Mouse (Mus musculus) ES-E14 (cell line): ENCODE measurements at regions not wholly inside any gene's neighbourhood (a gene's known extent, or its start where the extent isn't known, plus 50 kb on each side); places are given as distances from the start of the nearest gene placed in this dataset.

Experiments used
- DNase-seq: peaks from one replicate; pipeline ENCODE4 v3.0.0-alpha.2; 2013; ENCODE audit warnings: low read depth, low spot score
- H3K27ac ChIP-seq: 2 replicates; pipeline ENCODE4 v1.5.1; 2012; ENCODE audit warnings: low read depth, mild to moderate bottlenecking, low read length, moderate library complexity, mixed read lengths; ENCODE audit not compliant: poor library complexity, insufficient read depth, severe bottlenecking
- H3K36me3 ChIP-seq: 2 replicates; pipeline ENCODE4 v1.6.1; 2012; ENCODE audit warnings: mild to moderate bottlenecking, low read length, moderate library complexity, mixed read lengths; ENCODE audit not compliant: control insufficient read depth, poor library complexity, insufficient read depth, severe bottlenecking
- H3K4me1 ChIP-seq, 2 experiments: fragments of 150-350 bp in 1 of 2; sonication (generic) in 1 of 2; 2 replicates each; pipeline ENCODE4 v1.6.1; 2012; ENCODE audit warnings: low read length in 2 of 2, mild to moderate bottlenecking in 1 of 2, mixed read lengths in 1 of 2; ENCODE audit not compliant: control insufficient read depth in 2 of 2, insufficient read depth in 2 of 2, poor library complexity in 1 of 2
- H3K4me3 ChIP-seq, 2 experiments: fragments of 150-350 bp in 1 of 2; sonication (generic) in 1 of 2; 2 replicates each; pipeline ENCODE4 v1.5.1; 2012; ENCODE audit warnings: low read length in 2 of 2, low read depth in 1 of 2, mild to moderate bottlenecking in 1 of 2, mixed read lengths in 1 of 2; ENCODE audit not compliant: insufficient read depth in 1 of 2, poor library complexity in 1 of 2, severe bottlenecking in 1 of 2
- H3K9ac ChIP-seq: 2 replicates; pipeline ENCODE4 v1.6.1; 2012; ENCODE audit warnings: low read depth, mild to moderate bottlenecking, low read length, mixed read lengths; ENCODE audit not compliant: poor library complexity, insufficient read depth, severe bottlenecking
- H3K9me3 ChIP-seq: fragments of 150-350 bp; sonication (generic); 2 replicates; pipeline ENCODE4 v1.6.1; 2012; ENCODE audit warnings: low read depth, mild to moderate bottlenecking, low read length; ENCODE audit not compliant: control insufficient read depth, insufficient read depth
- CHD2 ChIP-seq: IDR thresholded peaks from 2 replicates; pipeline ENCODE4 v1.6.1; 2014; ENCODE audit warnings: mild to moderate bottlenecking, low read depth, low read length, inconsistent platforms
- HCFC1 ChIP-seq: IDR thresholded peaks from 2 replicates; pipeline ENCODE4 v1.6.1; 2012; ENCODE audit warnings: low read length, inconsistent platforms, borderline replicate concordance; ENCODE audit not compliant: insufficient read depth
- MAFK ChIP-seq: IDR thresholded peaks from 2 replicates; pipeline ENCODE4 v1.6.1; 2014; ENCODE audit warnings: mild to moderate bottlenecking, low read depth, low read length, inconsistent platforms; ENCODE audit not compliant: insufficient read depth
- ZC3H11A ChIP-seq: IDR thresholded peaks from 2 replicates; pipeline ENCODE4 v1.6.1; 2012; ENCODE audit warnings: low read depth, mild to moderate bottlenecking, inconsistent platforms, low read length, borderline replicate concordance
- ZNF384 ChIP-seq: IDR thresholded peaks from 2 replicates; pipeline ENCODE4 v1.6.1; 2012; ENCODE audit warnings: low read depth, low read length, inconsistent platforms
- in situ Hi-C, 2 experiments: fragments of 600-800 bp; cut with MboI; formaldehyde crosslinking; loops; one replicate each; pipeline ENCODE4 v1.15.1; 2025; ENCODE audit warnings: low sequenced_read_pairs in 2 of 2, inconsistent platforms in 1 of 2; ENCODE audit not compliant: unreplicated experiment in 2 of 2

- in situ Hi-C loops, result no loop called here
- no peak overlapping the region for H3K9ac ChIP-seq
- no peaks in the 10 kb centered on the region for H3K36me3 ChIP-seq
- H3K9me3 ChIP-seq, result no peaks in the 10 kb centered on the region
- no peaks in the 10 kb centered on the region for H3K4me1 ChIP-seq
- TF ChIP-seq CHD2, result no peak
- no peak for TF ChIP-seq MAFK
- no peak for TF ChIP-seq HCFC1
- H3K27ac ChIP-seq, result no peak overlapping the region
- no peak overlapping the region for H3K4me3 ChIP-seq
- DNase-seq, result no peak
These were observed 281.0 kb upstream of the 4931429L15Rik start for GRCm38 (mm10) chr9:46600803-46601202.

DNA sequence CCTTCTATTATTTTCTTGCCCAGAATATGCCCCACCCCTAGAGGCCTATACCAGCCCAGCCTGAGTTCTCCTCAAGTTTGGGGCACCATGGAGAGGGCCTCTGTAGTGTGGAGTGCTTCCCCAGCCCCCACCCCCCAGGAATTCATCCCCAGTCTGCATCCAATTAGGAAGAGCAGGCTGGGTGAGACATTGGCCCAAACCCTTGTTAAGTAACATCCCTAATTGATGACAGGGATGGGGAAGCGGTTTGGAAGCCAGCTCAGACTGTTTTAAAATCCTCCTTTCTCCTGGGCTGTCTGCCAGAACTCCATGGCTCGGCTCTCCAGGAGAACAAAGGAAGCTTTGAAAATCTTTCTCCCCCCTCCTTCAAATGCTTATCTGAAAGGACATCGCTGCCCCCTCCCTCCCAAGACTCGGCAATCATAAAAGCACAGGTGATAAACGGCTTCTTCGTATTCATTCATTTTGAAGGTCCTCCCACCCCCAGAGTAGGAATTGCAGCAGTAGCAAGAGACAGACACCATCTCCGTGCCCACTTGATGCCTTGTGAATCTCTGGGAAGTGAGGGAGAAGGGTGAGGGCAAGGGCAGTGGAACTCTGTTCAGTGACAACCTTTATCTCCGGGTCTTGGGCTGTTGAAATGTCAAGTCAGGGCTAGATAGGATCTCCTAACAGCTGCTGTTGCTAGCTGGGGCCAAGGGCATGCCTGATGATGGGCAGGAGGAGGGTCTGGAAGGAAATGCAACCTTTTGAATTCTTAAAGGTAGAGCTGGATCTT lies 280.3 kb upstream of the 4931429L15Rik start:
- no peak for DNase-seq
- H3K4me1 ChIP-seq, result no peaks in the 10 kb centered on the region
- no peaks in the 10 kb centered on the region for H3K9me3 ChIP-seq
- in situ Hi-C loops, result no loop called here
- no peak overlapping the region for H3K4me3 ChIP-seq
- H3K36me3 ChIP-seq, result no peaks in the 10 kb centered on the region
- H3K9ac ChIP-seq, result no peak overlapping the region
- TF ChIP-seq ZC3H11A (no peak), ZNF384 (no peak)
- H3K27ac ChIP-seq, result no peak overlapping the region

DNA sequence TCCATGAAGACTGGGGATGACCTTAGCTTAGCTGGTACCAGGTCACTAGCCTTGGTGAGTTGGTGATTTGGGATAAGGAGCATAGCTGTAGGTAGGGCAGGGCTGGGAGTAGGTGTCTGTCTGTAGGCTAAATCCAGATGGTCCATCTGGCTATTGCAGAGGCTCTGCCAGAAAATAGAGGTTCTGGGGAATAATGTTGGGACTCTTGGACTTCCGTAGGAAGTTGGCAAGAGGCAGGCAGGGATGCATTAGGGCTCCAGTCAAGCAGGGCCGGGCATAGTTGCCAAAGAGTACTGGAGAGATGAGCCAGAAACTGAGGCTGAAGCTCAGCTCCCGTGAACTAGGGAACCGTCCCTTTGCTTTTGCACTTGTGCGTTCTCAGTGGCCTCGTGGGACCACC lies 278.7 kb upstream of the 4931429L15Rik start:
- H3K9ac ChIP-seq, result no peak overlapping the region
- in situ Hi-C loops, result no loop called here
- H3K4me1 ChIP-seq, result no peaks in the 10 kb centered on the region
- TF ChIP-seq ZNF384, result no peak
- TF ChIP-seq HCFC1, result no peak
- DNase-seq, result no peak
- no peak overlapping the region for H3K4me3 ChIP-seq
- H3K27ac ChIP-seq, result no peak overlapping the region
- H3K9me3 ChIP-seq, result no peaks in the 10 kb centered on the region
- H3K36me3 ChIP-seq, result no peaks in the 10 kb centered on the region

DNA sequence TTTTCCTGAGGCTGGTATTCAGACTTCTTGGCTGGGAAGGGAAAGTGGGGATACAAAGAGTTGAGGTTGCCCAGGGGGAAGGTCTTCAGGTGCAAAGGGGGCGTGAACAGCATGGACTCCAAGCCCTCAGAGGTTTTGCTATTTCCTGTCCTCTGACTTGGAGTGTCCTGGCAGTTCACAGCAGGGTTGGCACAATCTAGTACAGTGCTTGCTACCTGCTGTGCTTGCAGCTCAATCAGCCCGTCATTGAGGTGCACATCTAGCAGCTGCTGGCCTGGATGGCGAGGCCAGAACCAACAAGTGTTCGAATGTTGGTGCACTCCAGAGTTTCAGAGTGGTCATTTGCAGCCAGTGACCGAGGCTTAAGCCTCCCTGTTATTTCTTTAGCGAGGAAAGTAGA lies 273.7 kb upstream of the 4931429L15Rik start:
- no peak for DNase-seq
- no peaks in the 10 kb centered on the region for H3K4me1 ChIP-seq
- H3K4me3 ChIP-seq, result no peak overlapping the region
- H3K27ac ChIP-seq, result no peak overlapping the region
- H3K9ac ChIP-seq, result no peak overlapping the region
- TF ChIP-seq HCFC1, result no peak
- TF ChIP-seq MAFK, result no peak
- no peak for TF ChIP-seq ZC3H11A
- TF ChIP-seq ZNF384, result no peak
- no peak for TF ChIP-seq CHD2
- H3K9me3 ChIP-seq, result no peaks in the 10 kb centered on the region
- no peaks in the 10 kb centered on the region for H3K36me3 ChIP-seq
- in situ Hi-C loops, result no loop called here

- Histone ChIP-seq H3K9me3 (no peaks in the 10 kb centered on the region), H3K36me3 (no peaks in the 10 kb centered on the region), H3K4me3 (no peak overlapping the region), H3K4me1 (no peaks in the 10 kb centered on the region), H3K9ac (no peak overlapping the region), H3K27ac (no peak overlapping the region)
- in situ Hi-C loops, result no loop called here
- no peak for DNase-seq
- TF ChIP-seq HCFC1, result no peak
- no peak for TF ChIP-seq ZNF384
- no peak for TF ChIP-seq CHD2
- TF ChIP-seq MAFK, result no peak
- TF ChIP-seq ZC3H11A, result no peak
These were observed 273.1 kb upstream of the 4931429L15Rik start for GRCm38 (mm10) chr9:46592908-46593307.
